Mouse (Mus musculus): Measurements from ENCODE around the gene Rnf212. TPM values are rescaled to one million over a fixed set of nuclear protein-coding genes. Genes with fewer than 3 reads are reported as not detected.

The Rnf212 gene
- total and polyA plus RNA-seq, 2 experiments from 2014 or later: not detected

GRCm38 (mm10) chr5:108713691-108714090 lies 61.1 kb downstream of the Rnf212 start:
- Histone ChIP-seq H3K9ac (no peak overlapping the region), H3K9me3 (ENCODE audit: low read length) (no peaks in the 10 kb centered on the region), H3K27me3 (ENCODE audit: insufficient read depth, low read length) (no peaks in the 10 kb centered on the region), H3K4me3 (ENCODE audit: low read depth, low read length) (no peak overlapping the region), H3K36me3 (ENCODE audit: insufficient read depth) (no peaks in the 10 kb centered on the region), H3K4me1 (ENCODE audit: insufficient read depth) (no peaks in the 10 kb centered on the region), H3K27ac (ENCODE audit: low read depth, low read length) (no peak overlapping the region), H3K4me2 (ENCODE audit: low read depth) (no peak overlapping the region)
- TF ChIP-seq CTCF (IDR thresholded peaks at IDR 0.05; ENCODE audit: low read depth): no peak
- ATAC-seq (peak; percentile 32; the same call in 1 of the 2 replicates), DNase-seq (no peak)

- Histone ChIP-seq H3K36me3 (ENCODE audit: insufficient read depth) (no peaks in the 10 kb centered on the region), H3K4me2 (ENCODE audit: low read depth) (no peak overlapping the region), H3K9ac (no peak overlapping the region), H3K9me3 (ENCODE audit: low read length) (no peaks in the 10 kb centered on the region), H3K27me3 (ENCODE audit: insufficient read depth, low read length) (no peaks in the 10 kb centered on the region), H3K4me1 (ENCODE audit: insufficient read depth) (no peaks in the 10 kb centered on the region), H3K4me3 (ENCODE audit: low read depth, low read length) (no peak overlapping the region), H3K27ac (ENCODE audit: low read depth, low read length) (no peak overlapping the region)
- 86% methylated on average over 2 of the region's 2 CpGs for WGBS
- no peak for DNase-seq
- ATAC-seq: no peak
- TF ChIP-seq CTCF (IDR thresholded peaks at IDR 0.05; ENCODE audit: low read depth): no peak
Observed at GRCm38 (mm10) chr5:108713096-108713495, 61.7 kb downstream of the Rnf212 start.

GRCm38 (mm10) chr5:108711968-108712367 lies 62.8 kb downstream of the Rnf212 start:
- Histone ChIP-seq H3K9me3 (ENCODE audit: low read length) (no peaks in the 10 kb centered on the region), H3K4me1 (ENCODE audit: insufficient read depth) (no peaks in the 10 kb centered on the region), H3K27me3 (ENCODE audit: insufficient read depth, low read length) (no peaks in the 10 kb centered on the region), H3K9ac (no peak overlapping the region), H3K4me3 (ENCODE audit: low read depth, low read length) (no peak overlapping the region), H3K36me3 (ENCODE audit: insufficient read depth) (no peaks in the 10 kb centered on the region), H3K27ac (ENCODE audit: low read depth, low read length) (no peak overlapping the region), H3K4me2 (ENCODE audit: low read depth) (no peak overlapping the region)
- no peak for TF ChIP-seq CTCF (IDR thresholded peaks at IDR 0.05; ENCODE audit: low read depth)
- DNase-seq: no peak
- 87% methylated on average over 5 of the region's 6 CpGs for WGBS
- no peak for ATAC-seq

- Histone ChIP-seq H3K4me1 (ENCODE audit: insufficient read depth) (no peaks in the 10 kb centered on the region), H3K4me3 (ENCODE audit: low read depth, low read length) (no peak overlapping the region), H3K4me2 (ENCODE audit: low read depth) (no peak overlapping the region), H3K27ac (ENCODE audit: low read depth, low read length) (no peak overlapping the region), H3K36me3 (ENCODE audit: insufficient read depth) (no peaks in the 10 kb centered on the region; the same call in 1 of the 2 replicates), H3K9ac (no peak overlapping the region), H3K9me3 (ENCODE audit: low read length) (no peaks in the 10 kb centered on the region), H3K27me3 (ENCODE audit: insufficient read depth, low read length) (no peaks in the 10 kb centered on the region)
- DNase-seq: no peak
- WGBS: 58% methylated on average over 6 of the region's 6 CpGs
- no peak for ATAC-seq
- no peak for TF ChIP-seq CTCF (IDR thresholded peaks at IDR 0.05; ENCODE audit: low read depth)
Observed at GRCm38 (mm10) chr5:108708981-108709731, 65.6 kb downstream of the Rnf212 start.

GRCm38 (mm10) chr5:108708419-108708818 lies 66.4 kb downstream of the Rnf212 start:
- H3K9ac ChIP-seq: no peak overlapping the region
- DNase-seq (no peak), ATAC-seq (no peak)
- H3K4me3 ChIP-seq (ENCODE audit: low read depth, low read length): no peak overlapping the region
- H3K9me3 ChIP-seq (ENCODE audit: low read length): no peaks in the 10 kb centered on the region
- no peak for TF ChIP-seq CTCF (IDR thresholded peaks at IDR 0.05; ENCODE audit: low read depth)
- no peak overlapping the region for H3K4me2 ChIP-seq (ENCODE audit: low read depth)
- H3K27ac ChIP-seq (ENCODE audit: low read depth, low read length): no peak overlapping the region
- H3K27me3 ChIP-seq (ENCODE audit: insufficient read depth, low read length): no peaks in the 10 kb centered on the region
- WGBS: 92% methylated on average over 1 of the region's 1 CpGs
- no peaks in the 10 kb centered on the region; the same call in 1 of the 2 replicates for H3K36me3 ChIP-seq (ENCODE audit: insufficient read depth)
- H3K4me1 ChIP-seq (ENCODE audit: insufficient read depth): no peaks in the 10 kb centered on the region

- no peak for DNase-seq
- H3K27me3 ChIP-seq (ENCODE audit: insufficient read depth, low read length): no peaks in the 10 kb centered on the region
- H3K4me1 ChIP-seq (ENCODE audit: insufficient read depth): no peaks in the 10 kb centered on the region
- ATAC-seq: no peak
- no peak overlapping the region for H3K4me3 ChIP-seq (ENCODE audit: low read depth, low read length)
- H3K9me3 ChIP-seq (ENCODE audit: low read length): no peaks in the 10 kb centered on the region
- H3K36me3 ChIP-seq (ENCODE audit: insufficient read depth): no peaks in the 10 kb centered on the region; the same call in 1 of the 2 replicates
- no peak overlapping the region for H3K4me2 ChIP-seq (ENCODE audit: low read depth)
- no peak overlapping the region for H3K27ac ChIP-seq (ENCODE audit: low read depth, low read length)
- WGBS: 96% methylated on average over 2 of the region's 2 CpGs
- no peak overlapping the region for H3K9ac ChIP-seq
- TF ChIP-seq CTCF (IDR thresholded peaks at IDR 0.05; ENCODE audit: low read depth): no peak
Observed at GRCm38 (mm10) chr5:108707758-108708157, 67.0 kb downstream of the Rnf212 start.

GRCm38 (mm10) chr5:108703754-108704626 lies 70.8 kb downstream of the Rnf212 start:
- DNase-seq (no peak), ATAC-seq (no peak)
- no peaks in the 10 kb centered on the region; the same call in 1 of the 2 replicates for H3K36me3 ChIP-seq (ENCODE audit: insufficient read depth)
- no peak for TF ChIP-seq CTCF (IDR thresholded peaks at IDR 0.05; ENCODE audit: low read depth)
- WGBS: 89% methylated on average over 12 of the region's 12 CpGs
- H3K9me3 ChIP-seq (ENCODE audit: low read length): no peaks in the 10 kb centered on the region
- H3K9ac ChIP-seq: no peak overlapping the region
- H3K27ac ChIP-seq (ENCODE audit: low read depth, low read length): no peak overlapping the region
- H3K4me3 ChIP-seq (ENCODE audit: low read depth, low read length): no peak overlapping the region
- no peak overlapping the region for H3K4me2 ChIP-seq (ENCODE audit: low read depth)
- no peaks in the 10 kb centered on the region for H3K4me1 ChIP-seq (ENCODE audit: insufficient read depth)
- H3K27me3 ChIP-seq (ENCODE audit: insufficient read depth, low read length): no peaks in the 10 kb centered on the region

Measured in forebrain, postnatal 0 days (tissue).